Mouse (Mus musculus) MEL (cell line): Measurements from ENCODE around the gene Lsm11. TPM values are rescaled to one million over a fixed set of nuclear protein-coding genes. Genes with fewer than 3 reads are reported as not detected.

Experiments used
- DNase-seq: peaks from one replicate; pipeline ENCODE4 v3.0.0; 2011; ENCODE audit warnings: low read depth, low spot score
- H3K27ac ChIP-seq: 2 replicates; pipeline ENCODE4 v1.5.1; 2012; ENCODE audit warnings: low read depth, mild to moderate bottlenecking, control low read depth, low read length, moderate library complexity; ENCODE audit not compliant: control insufficient read depth
- H3K27me3 ChIP-seq, 2 experiments: fragments of 150-350 bp in 1 of 2; sonication (generic) in 1 of 2; 2 replicates each; pipeline ENCODE4 v1.6.1; 2012; ENCODE audit warnings: low read length in 2 of 2, mild to moderate bottlenecking in 2 of 2, improper control_type of control experiment in 1 of 2, moderate library complexity in 1 of 2; ENCODE audit not compliant: insufficient read depth in 2 of 2, control insufficient read depth in 1 of 2
- H3K36me3 ChIP-seq, 2 experiments: 2 replicates each; pipeline ENCODE4 v1.6.1; 2012 to 2014; ENCODE audit warnings: low read length in 2 of 2, improper control_type of control experiment in 1 of 2, inconsistent platforms in 1 of 2, mild to moderate bottlenecking in 1 of 2; ENCODE audit not compliant: insufficient read depth in 2 of 2, control insufficient read depth in 1 of 2
- H3K4me1 ChIP-seq, 2 experiments: fragments of 150-350 bp in 1 of 2; sonication (generic) in 1 of 2; 2 replicates each; pipeline ENCODE4 v1.6.1; 2012; ENCODE audit warnings: low read length in 2 of 2, improper control_type of control experiment in 1 of 2, mild to moderate bottlenecking in 1 of 2; ENCODE audit not compliant: insufficient read depth in 2 of 2, control insufficient read depth in 1 of 2
- H3K4me3 ChIP-seq, 2 experiments: fragments of 150-350 bp in 1 of 2; sonication (generic) in 1 of 2; 2 replicates each; pipeline ENCODE4 v1.5.1; 2012; ENCODE audit warnings: low read depth in 2 of 2, low read length in 2 of 2, mild to moderate bottlenecking in 2 of 2, moderate library complexity in 2 of 2, control low read depth in 1 of 2, improper control_type of control experiment in 1 of 2; ENCODE audit not compliant: control insufficient read depth in 1 of 2, insufficient read depth in 1 of 2
- H3K79me2 ChIP-seq: 2 replicates; pipeline ENCODE4 v1.6.1; 2012; ENCODE audit warnings: mild to moderate bottlenecking, low read length, moderate library complexity; ENCODE audit not compliant: control insufficient read depth, poor library complexity, insufficient read depth
- H3K9ac ChIP-seq: 2 replicates; pipeline ENCODE4 v1.6.1; 2012; ENCODE audit warnings: low read depth, mild to moderate bottlenecking, control low read depth, low read length, moderate library complexity; ENCODE audit not compliant: control insufficient read depth, poor library complexity, severe bottlenecking
- H3K9me3 ChIP-seq: fragments of 150-350 bp; sonication (generic); replicated peaks from 2 replicates; pipeline ENCODE4 v1.6.1; 2012; ENCODE audit warnings: mild to moderate bottlenecking, low read length, improper control_type of control experiment, moderate library complexity; ENCODE audit not compliant: insufficient read depth
- BHLHE40 ChIP-seq: IDR thresholded peaks from 2 replicates; pipeline ENCODE4 v1.6.1; 2012; ENCODE audit warnings: low read depth, mild to moderate bottlenecking, inconsistent platforms, low read length, improper control_type of control experiment, borderline replicate concordance
- CTCF ChIP-seq, 3 experiments: IDR thresholded peaks in 2 of 3; conservative IDR thresholded peaks in 1 of 3; 2 replicates each; pipeline ENCODE4 v1.5.1; 2011 to 2012; ENCODE audit warnings: low read length in 3 of 3, low read depth in 2 of 3, mild to moderate bottlenecking in 2 of 3, improper control_type of control experiment in 1 of 3, inconsistent platforms in 1 of 3, mixed read lengths in 1 of 3, moderate library complexity in 1 of 3; ENCODE audit not compliant: control insufficient read depth in 1 of 3, insufficient read depth in 1 of 3, poor library complexity in 1 of 3, severe bottlenecking in 1 of 3
- E2F4 ChIP-seq: IDR thresholded peaks from 2 replicates; pipeline ENCODE4 v1.6.1; 2011; ENCODE audit warnings: low read depth, low read length, improper control_type of control experiment, borderline replicate concordance
- ELF1 ChIP-seq: IDR thresholded peaks from 2 replicates; pipeline ENCODE4 v1.6.1; 2014; ENCODE audit warnings: low read depth, mild to moderate bottlenecking, inconsistent platforms, low read length, improper control_type of control experiment, moderate library complexity
- ETS1 ChIP-seq: IDR thresholded peaks from 2 replicates; pipeline ENCODE4 v1.6.1; 2012; ENCODE audit warnings: low read depth, mild to moderate bottlenecking, inconsistent platforms, low read length, improper control_type of control experiment, moderate library complexity
- GABPA ChIP-seq: IDR thresholded peaks from 2 replicates; pipeline ENCODE4 v1.6.1; 2012; ENCODE audit warnings: low read depth, mild to moderate bottlenecking, inconsistent platforms, low read length, improper control_type of control experiment, moderate library complexity
- KAT2A ChIP-seq: conservative IDR thresholded peaks from 2 replicates; pipeline ENCODE4 v1.6.1; 2012; ENCODE audit warnings: low read depth, low read length, improper control_type of control experiment, inconsistent platforms
- MXI1 ChIP-seq: IDR thresholded peaks from 2 replicates; pipeline ENCODE4 v1.6.1; 2011; ENCODE audit warnings: mild to moderate bottlenecking, low read depth, low read length, improper control_type of control experiment
- MYB ChIP-seq: IDR thresholded peaks from 2 replicates; pipeline ENCODE4 v1.6.1; 2011; ENCODE audit warnings: mild to moderate bottlenecking, low read depth, low read length, improper control_type of control experiment
- NELFE ChIP-seq: IDR thresholded peaks from 2 replicates; pipeline ENCODE4 v1.6.1; 2011; ENCODE audit warnings: low read depth, low read length, improper control_type of control experiment
- NRF1 ChIP-seq: IDR thresholded peaks from 2 replicates; pipeline ENCODE4 v1.6.1; 2014; ENCODE audit warnings: low read depth, mild to moderate bottlenecking, inconsistent platforms, low read length, improper control_type of control experiment, moderate library complexity; ENCODE audit not compliant: poor library complexity, insufficient read depth, severe bottlenecking
- POLR2A ChIP-seq, 2 experiments: IDR thresholded peaks; 2 replicates each; pipeline ENCODE4 v1.6.1; 2011 to 2012; ENCODE audit warnings: low read length in 2 of 2, mild to moderate bottlenecking in 2 of 2, control low read depth in 1 of 2, improper control_type of control experiment in 1 of 2, low read depth in 1 of 2, moderate library complexity in 1 of 2; ENCODE audit not compliant: control insufficient read depth in 1 of 2, insufficient read depth in 1 of 2, poor library complexity in 1 of 2
- POLR2AphosphoS2 ChIP-seq: IDR thresholded peaks from 2 replicates; pipeline ENCODE4 v1.6.1; 2011; ENCODE audit warnings: low read length, improper control_type of control experiment
- RCOR1 ChIP-seq: IDR thresholded peaks from 2 replicates; pipeline ENCODE4 v1.6.1; 2012; ENCODE audit warnings: low read depth, mild to moderate bottlenecking, inconsistent platforms, low read length, improper control_type of control experiment
- SIN3A ChIP-seq: IDR thresholded peaks from 2 replicates; pipeline ENCODE4 v1.6.1; 2012; ENCODE audit warnings: low read length, improper control_type of control experiment, inconsistent platforms
- SMC3 ChIP-seq: IDR thresholded peaks from 2 replicates; pipeline ENCODE4 v1.6.1; 2011; ENCODE audit warnings: low read depth, low read length, improper control_type of control experiment
- TAL1 ChIP-seq: IDR thresholded peaks from 2 replicates; pipeline ENCODE4 v1.6.1; 2012; ENCODE audit warnings: mild to moderate bottlenecking, inconsistent platforms, low read length, moderate library complexity, mixed read lengths
- ZKSCAN1 ChIP-seq: IDR thresholded peaks from 2 replicates; pipeline ENCODE4 v1.6.1; 2012; ENCODE audit warnings: low read depth, mild to moderate bottlenecking, inconsistent platforms, low read length, improper control_type of control experiment, moderate library complexity
- ZMIZ1 ChIP-seq: IDR thresholded peaks from 2 replicates; pipeline ENCODE4 v1.6.1; 2012; ENCODE audit warnings: low read depth, mild to moderate bottlenecking, inconsistent platforms, low read length, improper control_type of control experiment, moderate library complexity
- polyA plus RNA-seq, 2 experiments: library from polyadenylated mRNA; stranded (reverse) in 1 of 2; unstranded in 1 of 2; fragments of >175 nt in 1 of 2; fragments of >200 nt in 1 of 2; gene quantifications; 2 replicates each; pipeline versions ENCODE4 v1.2.1 to v1.2.4; 2012; ENCODE audit warnings: low replicate concordance in 2 of 2, low read depth in 1 of 2; ENCODE audit not compliant: insufficient read length in 2 of 2, insufficient read depth in 1 of 2, missing spikeins in 1 of 2
- total RNA-seq: library from RNA; depleted of rRNA; stranded (reverse); fragments of 300-350 nt; gene quantifications from 2 replicates; pipeline ENCODE4 v1.2.3, GENCODE M21; 2012

Lsm11 gene
- total and polyA plus RNA-seq, 3 experiments: 20.2 to 22.8 TPM; not detected in 1

GRCm38 (mm10) chr11:45968466-45968865 lies 23.7 kb upstream of the Lsm11 start:
- Histone ChIP-seq H3K27ac (no peak overlapping the region), H3K4me1 (no peaks in the 10 kb centered on the region), H3K79me2 (no peaks in the 10 kb centered on the region), H3K27me3 (peaks cover 18 to 32% of the 10 kb centered on the region in 2 experiments), H3K9me3 (no peaks in the 10 kb centered on the region), H3K4me3 (no peak overlapping the region), H3K36me3 (no peaks in the 10 kb centered on the region), H3K9ac (no peak overlapping the region)
- TF ChIP-seq NRF1 (no peak), ETS1 (no peak), E2F4 (no peak), ELF1 (no peak), MXI1 (no peak), GABPA (no peak), TAL1 (no peak), CTCF (IDR thresholded peaks at IDR 0.05 in 2 of 3, conservative IDR thresholded peaks at IDR 0.05 in 1 of 3; ENCODE audit: control insufficient read depth in 1 of 3, insufficient read depth in 1 of 3, low read depth in 2 of 3, low read length in 3 of 3, poor library complexity in 1 of 3, severe bottlenecking in 1 of 3) (no peak), SMC3 (no peak), POLR2AphosphoS2 (no peak), NELFE (no peak), BHLHE40 (no peak), RCOR1 (no peak), POLR2A (IDR thresholded peaks at IDR 0.05; ENCODE audit: control insufficient read depth in 1 of 2, insufficient read depth in 1 of 2, low read depth in 1 of 2, low read length in 2 of 2, poor library complexity in 1 of 2) (no peak), SIN3A (no peak)
- DNase-seq: no peak

- Histone ChIP-seq H3K4me3 (no peak overlapping the region), H3K27ac (no peak overlapping the region), H3K9ac (no peak overlapping the region)
- TF ChIP-seq NRF1 (no peak), ZKSCAN1 (no peak), RCOR1 (no peak), MXI1 (no peak), ZMIZ1 (no peak), MYB (no peak), GABPA (no peak), CTCF (IDR thresholded peaks at IDR 0.05 in 2 of 3, conservative IDR thresholded peaks at IDR 0.05 in 1 of 3; ENCODE audit: control insufficient read depth in 1 of 3, insufficient read depth in 1 of 3, low read depth in 2 of 3, low read length in 3 of 3, poor library complexity in 1 of 3, severe bottlenecking in 1 of 3) (no peak), POLR2AphosphoS2 (no peak), KAT2A (no peak)
- TF ChIP-seq, all 39 proteins: peak for 0
- DNase-seq: no peak
- H3K9me3 ChIP-seq: no peaks in the 10 kb centered on the region
- H3K27me3 ChIP-seq: peaks cover 15 to 23% of the 10 kb centered on the region in 2 experiments
- H3K36me3 ChIP-seq: no peaks in the 10 kb centered on the region
- H3K79me2 ChIP-seq: no peaks in the 10 kb centered on the region
- no peaks in the 10 kb centered on the region for H3K4me1 ChIP-seq
Measured at GRCm38 (mm10) chr11:45966896-45967295, 22.2 kb upstream of the Lsm11 start.
